ENCODE assay signal across 8 mouse cellular contexts in the genomic region with DNA sequence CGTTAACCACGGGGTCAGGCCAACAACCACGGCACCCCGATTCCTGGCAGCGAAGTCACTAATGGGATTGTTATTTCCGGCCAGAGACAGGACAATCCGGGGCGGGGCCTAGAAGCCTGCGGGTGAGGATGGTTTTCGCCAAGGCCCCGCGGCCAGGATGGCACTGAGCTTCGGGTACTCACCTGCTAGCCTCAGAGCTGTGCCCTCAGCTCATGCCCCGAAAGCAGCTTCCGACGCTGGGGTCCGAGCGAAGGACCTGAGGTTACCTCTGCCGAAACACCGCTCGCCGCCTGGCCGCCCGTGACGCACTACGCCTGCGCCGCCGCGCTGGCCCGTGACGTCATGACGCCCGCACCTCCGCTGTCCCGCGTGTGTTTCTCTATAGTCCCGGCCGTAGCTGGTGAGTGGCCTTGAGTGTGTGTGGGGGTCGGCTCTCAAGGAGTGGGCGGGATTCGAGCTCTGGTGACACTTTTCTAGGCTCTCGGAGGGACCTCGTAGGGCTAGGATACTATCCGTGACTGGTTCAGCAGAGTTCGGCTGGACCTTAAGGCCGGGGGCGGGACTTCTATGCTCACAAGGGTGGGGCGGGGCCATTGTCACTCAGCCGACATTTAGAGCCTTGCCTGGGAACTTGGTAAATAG. TPM values are rescaled to one million over a fixed set of nuclear protein-coding genes. Genes with fewer than 3 reads are reported as not detected.
A peak's percentile ranks its signal among the peaks of the same experiment; 100 is the strongest.
DNase-seq lines count a peak whose midpoint lies in the region; ATAC-seq lines count a peak whose summit lies in the region.

A gene (plus strand): TSS at position 90 of the 642 bp plus-strand sequence.
A gene (minus strand): TSS at position 474 of the 642 bp plus-strand sequence.

- peak within 1 kb of the TSS; percentile 78 for H3K4me2 ChIP-seq in lung, embryonic 16.5 days (ENCODE audit: low read depth, low read length)

- H3K9ac ChIP-seq in lung, embryonic 16.5 days (ENCODE audit: low read length), result peak within 1 kb of the TSS; percentile 87

- peak; percentile 95 to 96 for ATAC-seq in hematopoietic stem cell, adult 5-6 weeks (replicated peaks in 1 of 2; ENCODE audit: insufficient read depth in 1 of 2, low FRiP score in 2 of 2, low TSS enrichment in 1 of 2, low read depth in 1 of 2, poor library complexity in 2 of 2, severe bottlenecking in 2 of 2)
- peak; percentile 98 for ATAC-seq in lung, embryonic 16.5 days (ENCODE audit: low read depth)

- DNase-seq in MEL-GATA-1-ER (ENCODE audit: extremely low read depth, low read depth), result peak; percentile 70
- peak; percentile 93 for DNase-seq in cerebellum, adult 8-10 months
- DNase-seq in forelimb bud, embryonic 11.5 days (ENCODE audit: low read depth, low spot score), result peak; percentile 92
- peak; percentile 92 for DNase-seq in layer of hippocampus, adult 9-10 months (ENCODE audit: low spot score)
- DNase-seq in ovary, postnatal 10 days (ENCODE audit: low spot score), result peak; percentile 94
- DNase-seq in thymus, postnatal 10 days (ENCODE audit: low spot score in 2 of 2), result peak; percentile 78 to 84

- no peaks in the 10 kb centered on the region for H3K27me3 ChIP-seq in lung, embryonic 16.5 days (ENCODE audit: control insufficient read depth, insufficient read depth, low read depth, low read length)

- H3K27ac ChIP-seq in lung, embryonic 16.5 days (ENCODE audit: low read length), result peak within 1 kb of the TSS; percentile 96

- peaks cover 19% of the 10 kb centered on the region for H3K4me1 ChIP-seq in lung, embryonic 16.5 days (replicated peaks; ENCODE audit: control insufficient read depth, insufficient read depth, low read length)

- H3K4me3 ChIP-seq in lung, embryonic 16.5 days (ENCODE audit: low read length), result peak within 1 kb of the TSS; percentile 88

- H3K9me3 ChIP-seq in lung, embryonic 16.5 days (ENCODE audit: control insufficient read depth, low read length), result no peaks in the 10 kb centered on the region

- H3K36me3 ChIP-seq in lung, embryonic 16.5 days (ENCODE audit: control insufficient read depth, insufficient read depth, low read length), result peaks cover 21% of the 10 kb centered on the region

- WGBS in lung, embryonic 16.5 days, result under 1% methylated on average over 50 of the region's 50 CpGs

RNA-seq across cellular contexts. Expression of the first gene that starts in this region (rescaled TPM):
- 31.3 and 52.2 TPM in 2 replicates for total RNA-seq in hematopoietic stem cell, adult 5-6 weeks (2017)
- 30.3 TPM in 2 replicates for polyA plus RNA-seq in lung, embryonic 16.5 days (2015; fragmentation: Nextera tagmentation; extraction: Ambion mirVana)

RNA-seq across cellular contexts. Expression of the second gene that starts in this region (rescaled TPM):
- total RNA-seq in hematopoietic stem cell, adult 5-6 weeks (2017), result 34.5 and 38.0 TPM in 2 replicates
- polyA plus RNA-seq in lung, embryonic 16.5 days (2015; fragmentation: Nextera tagmentation; extraction: Ambion mirVana), result 73.5 and 75.4 TPM in 2 replicates

Comparison
In these comparisons a context has a peak if more than half of its experiments do, and no peak if none do; other contexts are left out.
1. Peak in every context shown above with its lines: DNase-seq, ATAC-seq, H3K4me3 ChIP-seq and H3K27ac ChIP-seq.